Mouse (Mus musculus) MEL-GATA-1-ER (cell line): ENCODE results near the gene Dnm3.
"Not testable (repeated sequence)": the region's sequence is repeated elsewhere in the genome, so short reads cannot be mapped to it uniquely, and the experiment has no call there.

Experiments used
- DNase-seq: peaks from one replicate; pipeline ENCODE4 v3.0.0-alpha.2; 2012; ENCODE audit warnings: low read depth; ENCODE audit errors: extremely low read depth

The Dnm3 gene

GRCm38 (mm10) chr1:162436672-162437071 lies 41.2 kb downstream of the Dnm3 start:
- DNase-seq = no peak

GRCm38 (mm10) chr1:162428904-162429303 lies 48.9 kb downstream of the Dnm3 start:
- no peak for DNase-seq

- DNase-seq = no peak
These were observed 51.8 kb downstream of the Dnm3 start for GRCm38 (mm10) chr1:162425930-162426478.

GRCm38 (mm10) chr1:162422826-162423225 lies 55.0 kb downstream of the Dnm3 start:
- no peak for DNase-seq

GRCm38 (mm10) chr1:162413791-162414190 lies 64.0 kb downstream of the Dnm3 start:
- peak; percentile 6 for DNase-seq

- no peak for DNase-seq
These were observed 64.9 kb downstream of the Dnm3 start for GRCm38 (mm10) chr1:162412787-162413429.

- DNase-seq = no peak
These were observed 67.4 kb downstream of the Dnm3 start for GRCm38 (mm10) chr1:162410207-162410965.

GRCm38 (mm10) chr1:162394549-162394948 lies 83.3 kb downstream of the Dnm3 start:
- DNase-seq = no peak

GRCm38 (mm10) chr1:162388442-162389165 lies 89.2 kb downstream of the Dnm3 start:
- DNase-seq = no peak

- not testable (repeated sequence) for DNase-seq
These were observed 104.8 kb downstream of the Dnm3 start for GRCm38 (mm10) chr1:162373068-162373467.

GRCm38 (mm10) chr1:162369726-162370125 lies 108.1 kb downstream of the Dnm3 start:
- DNase-seq = no peak

- DNase-seq = no peak
These were observed 115.9 kb downstream of the Dnm3 start for GRCm38 (mm10) chr1:162361978-162362377.

- DNase-seq = no peak
These were observed 118.6 kb downstream of the Dnm3 start for GRCm38 (mm10) chr1:162359270-162359669.

- DNase-seq = peak; percentile 21
These were observed 119.8 kb downstream of the Dnm3 start for GRCm38 (mm10) chr1:162358036-162358435.

GRCm38 (mm10) chr1:162356481-162356880 lies 121.4 kb downstream of the Dnm3 start:
- no peak for DNase-seq

- DNase-seq = no peak
These were observed 123.1 kb downstream of the Dnm3 start for GRCm38 (mm10) chr1:162354780-162355179.

- no peak for DNase-seq
These were observed 124.0 kb downstream of the Dnm3 start for GRCm38 (mm10) chr1:162353831-162354230.

GRCm38 (mm10) chr1:162349306-162349705 lies 128.5 kb downstream of the Dnm3 start:
- DNase-seq = no peak

GRCm38 (mm10) chr1:162346456-162347011 lies 131.3 kb downstream of the Dnm3 start:
- no peak for DNase-seq

GRCm38 (mm10) chr1:162337170-162337569 lies 140.7 kb downstream of the Dnm3 start:
- DNase-seq = no peak

- DNase-seq = peak; percentile 14
These were observed 141.2 kb downstream of the Dnm3 start for GRCm38 (mm10) chr1:162336640-162337039.

- DNase-seq = no peak
These were observed 141.6 kb downstream of the Dnm3 start for GRCm38 (mm10) chr1:162336224-162336623.
